Mouse (Mus musculus) frontal cortex, postnatal 14 days (tissue): ENCODE measurements around the gene Zbp1.

ENCODE experiments used
- DNase-seq, 2 experiments: peaks; one replicate each; pipeline ENCODE4 v3.0.0; 2022; ENCODE audit warnings: low spot score in 2 of 2

Gene Zbp1

DNA sequence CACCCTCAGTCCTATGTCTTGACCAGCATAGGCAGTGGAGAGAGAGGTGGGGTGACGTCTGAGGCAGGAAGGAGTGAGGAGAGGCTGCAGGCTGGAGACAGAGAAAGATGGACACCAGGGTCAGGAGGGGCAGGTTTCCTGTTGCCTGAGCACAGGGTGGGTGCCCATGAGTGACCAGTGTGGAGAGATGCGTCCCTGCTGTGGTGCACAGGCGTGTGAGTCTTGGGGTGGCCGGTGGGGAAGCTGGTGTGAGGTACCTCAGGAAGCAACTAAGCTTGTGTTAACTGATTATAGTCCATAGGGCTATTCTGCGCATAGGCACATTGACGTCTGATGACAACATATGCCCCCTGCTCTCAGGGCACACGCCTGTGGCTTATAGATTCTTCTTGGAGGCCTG is 39.7 kb downstream of the Zbp1 start:
- no peak for DNase-seq

DNA sequence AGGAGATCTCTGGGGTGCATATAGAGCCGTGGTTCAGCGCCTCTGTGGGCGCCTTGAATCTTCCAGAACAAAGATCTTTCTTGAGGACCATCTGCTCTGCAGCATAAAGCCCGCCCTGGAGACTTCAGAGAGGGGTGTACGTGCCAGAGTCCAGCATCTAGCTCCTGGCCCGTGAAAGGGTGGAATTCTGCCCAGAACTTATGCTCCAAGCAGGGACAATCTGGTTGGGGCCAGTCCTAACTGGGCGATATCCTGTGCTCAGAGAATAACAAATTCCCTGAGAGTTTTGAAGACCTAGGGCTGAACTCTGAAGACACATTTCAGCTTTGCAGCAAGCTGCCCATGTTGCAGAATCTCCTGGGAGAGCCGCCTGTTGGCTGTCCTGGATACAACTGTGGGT is 40.8 kb downstream of the Zbp1 start:
- DNase-seq, result no peak

DNA sequence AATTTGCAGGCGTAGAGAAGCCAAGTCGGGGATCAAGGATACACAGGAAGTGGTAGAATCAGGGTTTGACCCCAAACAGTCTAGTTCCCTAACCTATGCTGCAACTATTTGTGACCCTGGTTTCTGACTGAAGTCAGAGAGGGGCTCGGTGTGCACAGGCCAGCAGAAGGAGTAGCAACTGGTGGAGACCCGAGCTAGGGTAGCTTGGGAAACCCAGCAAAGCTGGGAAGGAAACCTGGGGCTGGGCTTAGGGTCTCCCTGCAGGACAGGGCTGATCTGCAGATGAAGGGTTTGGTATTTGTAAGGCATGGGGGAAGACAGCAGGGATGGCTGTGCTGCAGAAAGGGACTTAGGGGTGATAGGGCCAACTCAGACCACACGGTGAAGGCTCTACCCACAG is 41.2 kb downstream of the Zbp1 start:
- DNase-seq, result no peak

DNA sequence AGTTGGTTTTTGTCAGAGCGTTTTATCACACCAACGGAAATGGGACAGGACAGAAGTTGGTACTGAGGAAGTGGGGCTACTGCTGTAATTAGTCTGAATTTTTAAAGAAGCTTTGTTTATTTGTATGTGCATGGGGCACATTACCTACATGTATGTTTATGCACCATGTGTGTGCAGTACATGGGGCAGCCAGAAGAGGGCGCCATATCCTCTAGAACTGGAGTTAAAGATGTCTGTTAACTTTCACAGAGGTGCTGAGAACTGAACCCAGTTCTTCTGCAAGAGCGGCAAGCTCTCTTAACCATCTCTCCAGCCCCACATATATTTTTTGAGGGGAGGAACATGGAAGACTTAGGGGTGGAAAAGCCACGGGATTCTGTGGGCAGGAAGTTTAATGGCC is 43.0 kb downstream of the Zbp1 start:
- DNase-seq, result peak in 1 of 2 experiments; percentile 6

DNA sequence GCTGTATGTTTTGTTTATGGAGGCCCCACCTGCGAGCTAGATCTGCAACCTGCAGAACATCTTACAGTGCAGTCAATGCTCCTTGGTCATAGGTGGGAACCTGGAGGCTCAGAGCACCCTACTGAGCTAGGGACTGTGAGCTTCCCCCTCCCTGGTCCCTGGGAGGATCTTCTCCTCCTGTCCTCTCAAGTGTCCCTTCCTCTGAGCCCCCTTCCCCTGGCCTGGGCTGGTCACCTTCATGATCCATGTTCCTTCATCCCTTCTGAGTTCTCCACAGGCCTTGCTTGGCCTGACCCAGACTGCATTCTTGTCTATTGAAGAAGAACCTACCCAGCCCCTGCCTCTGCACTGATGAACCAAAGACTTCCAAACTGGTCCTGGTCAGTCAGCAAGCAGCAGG is 44.2 kb downstream of the Zbp1 start:
- DNase-seq, result peak; percentile 2 to 3

DNA sequence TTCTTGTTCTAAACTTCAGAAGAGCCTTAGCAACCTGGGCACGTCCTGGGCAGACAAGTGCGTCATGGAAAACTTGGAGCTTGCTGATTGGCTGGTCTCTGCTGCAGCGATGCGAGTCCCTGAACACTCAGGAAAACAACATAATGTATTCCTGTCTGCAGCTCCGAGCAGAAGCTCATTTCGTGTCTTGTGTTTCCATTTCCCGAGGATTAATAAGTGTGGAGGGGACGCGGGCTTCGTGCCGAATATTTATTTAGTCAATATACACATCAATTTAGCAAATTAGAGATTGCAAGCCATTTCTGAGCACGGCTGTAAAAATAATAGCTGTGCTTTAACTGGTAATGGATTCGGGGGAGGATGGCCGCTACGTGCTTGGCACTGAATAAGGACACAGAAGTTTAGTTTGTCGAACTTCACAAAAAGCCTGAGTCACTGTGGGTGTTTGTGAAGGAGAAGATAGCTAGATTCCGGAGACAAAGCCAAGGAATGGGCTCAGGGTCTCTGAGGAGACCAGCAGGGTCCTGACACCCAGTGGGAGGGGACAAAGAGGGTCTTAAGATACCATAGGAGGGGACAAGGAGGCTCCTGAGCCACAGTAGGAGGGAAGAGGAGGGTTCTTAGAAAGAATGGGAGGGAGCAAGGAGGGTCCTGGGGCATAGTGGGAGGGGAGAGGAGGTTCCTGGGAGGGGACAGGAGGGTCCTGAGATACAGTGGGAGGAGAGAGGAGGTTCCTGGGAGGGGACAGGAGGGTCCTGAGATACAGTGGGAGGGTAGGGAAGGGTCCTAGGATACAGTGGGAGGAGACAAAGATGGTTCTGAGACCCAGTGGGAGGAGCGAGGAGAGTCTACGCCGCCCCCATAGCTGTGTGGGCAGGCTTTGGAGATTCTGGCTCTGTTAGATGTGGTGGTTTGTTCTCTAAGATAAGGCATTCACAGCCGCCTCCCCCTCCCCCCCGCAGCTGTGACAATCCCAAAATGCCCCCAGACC is 44.9 kb downstream of the Zbp1 start:
- DNase-seq, result peak; percentile 69 to 79

DNA sequence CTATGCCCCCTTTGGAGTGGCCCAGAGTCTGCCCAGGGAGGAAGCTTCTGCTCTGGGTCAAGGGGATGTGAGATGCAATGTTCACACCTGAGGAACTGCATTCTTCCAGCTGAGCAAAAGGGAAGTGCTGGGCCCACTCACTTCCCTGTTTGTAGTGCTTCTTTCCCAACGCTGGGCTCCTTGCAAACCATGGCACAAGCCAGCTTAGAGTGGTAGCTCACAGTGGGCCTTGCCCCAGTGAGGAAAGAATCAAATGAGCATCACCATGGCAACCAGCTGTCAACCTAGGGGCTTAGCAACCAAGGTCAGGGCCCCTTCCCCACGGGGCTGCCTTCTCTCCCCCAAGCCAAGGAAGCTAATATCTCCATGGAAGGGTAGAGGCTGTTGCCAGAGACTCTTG is 45.7 kb downstream of the Zbp1 start:
- no peak for DNase-seq

DNA sequence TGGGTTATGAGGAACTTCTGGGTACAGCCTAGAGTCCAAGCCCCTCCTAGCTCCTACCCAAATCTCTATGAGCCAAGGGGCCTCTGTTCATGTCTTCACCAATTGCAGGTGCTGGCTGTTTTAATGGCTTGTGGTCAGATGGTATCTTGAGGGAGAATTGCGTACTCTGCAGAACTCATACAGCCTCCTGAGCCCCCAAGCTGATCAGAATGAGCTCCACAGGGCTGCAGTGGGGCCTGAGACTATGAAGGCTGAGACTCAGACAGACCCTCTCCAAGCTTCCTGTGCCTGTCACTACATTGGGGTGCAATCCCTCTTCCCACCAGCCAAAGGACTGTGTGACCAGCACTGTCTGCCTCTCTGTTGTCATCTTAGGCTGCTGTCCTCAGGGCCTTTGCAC is 46.3 kb downstream of the Zbp1 start:
- no peak for DNase-seq

DNA sequence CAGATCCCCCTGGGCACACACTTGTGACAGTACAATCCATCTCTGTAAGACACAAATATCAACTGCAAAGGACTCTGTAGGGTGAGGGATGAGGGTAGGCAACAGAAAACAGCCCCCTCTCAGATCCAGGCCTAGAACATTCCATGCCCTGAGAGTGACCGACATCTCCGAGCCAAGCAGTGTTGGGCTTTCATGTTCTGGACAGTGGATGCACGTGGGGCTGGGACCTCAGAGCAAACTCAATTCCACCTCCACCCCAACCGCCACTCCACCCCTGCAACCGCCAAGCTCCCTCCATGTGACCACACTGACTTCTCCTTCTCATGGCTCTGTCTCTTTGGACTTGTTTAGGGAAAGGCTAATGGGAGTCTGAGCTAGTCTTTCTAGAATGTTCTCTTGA is 46.8 kb downstream of the Zbp1 start:
- no peak for DNase-seq

DNA sequence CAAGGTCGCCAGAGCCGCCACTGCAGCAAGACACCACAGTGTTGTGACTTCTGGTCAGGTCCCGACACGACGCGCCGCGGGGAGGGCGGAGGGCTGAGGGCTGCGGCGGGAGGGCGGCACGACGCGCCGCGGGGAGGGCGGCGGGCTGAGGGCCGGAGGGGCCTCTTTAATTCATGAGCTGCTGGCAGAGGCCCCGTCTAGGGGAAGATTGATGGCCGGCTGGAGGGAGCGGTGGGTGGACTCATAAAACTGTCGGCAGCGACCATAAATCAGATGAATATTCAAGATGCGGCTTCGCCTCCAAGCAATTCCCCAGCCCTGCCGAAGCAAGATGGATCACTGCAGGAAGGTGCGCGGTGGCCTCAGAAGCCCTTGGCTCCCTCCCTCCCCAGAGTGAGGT is 47.3 kb downstream of the Zbp1 start:
- DNase-seq, result peak; percentile 34 to 49

DNA sequence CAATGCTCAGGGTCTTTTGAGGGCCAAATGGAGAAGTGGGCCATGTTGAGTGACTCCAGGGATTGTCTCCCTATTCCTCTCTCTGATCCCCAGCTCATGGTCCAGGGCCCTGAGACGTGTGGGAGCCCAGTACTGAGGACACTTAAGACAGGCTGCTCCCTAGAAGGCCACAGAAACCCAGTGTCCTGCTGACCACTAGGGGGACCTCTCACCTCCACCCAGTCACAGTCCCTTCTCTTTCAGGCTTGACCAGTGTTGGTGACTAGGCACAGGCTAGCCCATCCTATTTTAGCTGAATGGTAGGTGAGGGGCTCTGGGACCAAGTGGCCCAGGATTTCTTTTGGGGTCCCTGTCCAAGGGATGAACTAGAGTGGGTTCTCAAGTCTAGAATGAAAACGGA is 48.0 kb downstream of the Zbp1 start:
- no peak for DNase-seq

DNA sequence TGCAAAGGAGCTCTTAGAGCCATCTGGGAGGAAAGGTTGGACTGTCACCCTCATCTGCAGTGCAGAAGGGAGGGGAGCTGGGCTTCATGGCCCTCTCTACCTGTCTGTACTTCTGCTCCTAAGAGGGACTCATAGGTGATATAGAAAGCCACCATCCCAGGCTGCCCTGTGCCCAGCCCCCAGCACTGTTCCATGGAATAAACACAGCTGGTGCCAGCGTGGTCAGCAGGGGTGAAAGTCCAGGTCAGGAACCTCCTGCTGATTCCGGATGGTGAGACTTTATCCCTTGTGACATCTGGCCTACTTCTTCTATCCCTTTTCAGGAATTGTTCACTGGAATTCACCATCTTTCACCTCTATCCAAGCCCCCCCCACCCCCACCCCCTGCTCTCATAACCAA is 48.6 kb downstream of the Zbp1 start:
- DNase-seq, result no peak

DNA sequence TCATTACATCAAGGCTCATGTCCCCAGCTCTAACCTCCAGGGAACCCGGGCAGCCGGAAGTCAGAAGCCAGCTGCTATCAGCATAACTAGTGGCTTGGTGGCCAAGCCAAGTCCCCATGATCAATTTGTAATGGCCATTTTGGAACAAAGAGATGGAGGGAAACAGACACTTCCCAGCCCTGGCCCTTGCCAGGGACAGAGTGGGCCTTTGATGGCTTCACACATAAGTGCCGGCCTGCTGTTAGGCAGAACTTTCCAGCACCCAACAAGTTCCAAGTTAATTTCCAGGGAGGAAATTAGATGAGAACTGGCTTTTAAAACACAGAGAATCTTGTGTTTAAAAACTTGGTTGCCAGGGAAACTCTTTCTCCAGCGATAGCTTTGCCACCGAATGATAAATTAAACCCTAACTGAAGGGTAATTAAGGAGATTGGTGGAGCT is 50.3 kb downstream of the Zbp1 start:
- DNase-seq, result no peak

DNA sequence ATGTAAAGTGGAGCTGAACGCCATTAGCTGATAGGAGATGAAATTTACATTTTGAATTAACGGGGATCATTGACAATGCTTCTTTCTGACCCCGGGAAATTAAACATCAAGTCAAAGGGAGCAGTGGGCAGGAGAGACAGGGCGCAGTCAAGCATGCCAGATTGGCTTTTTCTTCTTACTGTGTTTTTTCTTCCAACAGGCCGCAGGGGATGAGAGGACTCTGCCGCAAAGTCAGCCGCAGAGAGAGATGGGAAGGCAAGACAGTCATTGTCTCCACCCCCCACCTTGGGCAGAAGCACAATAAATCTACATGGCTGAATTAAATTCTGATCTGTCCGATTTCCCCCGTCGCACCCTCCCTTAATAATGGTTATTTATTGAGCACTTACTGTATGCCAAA is 53.4 kb downstream of the Zbp1 start:
- no peak for DNase-seq

DNA sequence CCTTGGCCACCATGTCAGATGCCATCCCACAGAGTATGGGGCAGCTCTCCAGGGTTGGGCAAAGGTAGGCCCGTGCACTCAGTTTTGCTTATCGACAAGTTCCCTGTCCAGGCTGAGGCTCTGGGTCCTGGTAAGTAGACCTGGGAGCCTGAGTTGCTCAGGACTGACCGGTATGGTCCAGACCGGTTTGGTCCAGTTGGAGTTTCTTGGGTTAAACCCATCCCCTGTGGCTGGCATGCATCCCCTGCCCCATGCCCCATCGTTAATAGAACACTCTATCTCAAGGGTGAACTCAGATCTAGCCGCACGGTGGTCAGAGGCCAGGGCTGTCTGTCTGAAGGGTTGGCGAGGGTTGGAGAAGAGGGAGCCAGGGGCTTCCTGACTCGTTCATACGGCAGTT is 53.8 kb downstream of the Zbp1 start:
- DNase-seq, result no peak

DNA sequence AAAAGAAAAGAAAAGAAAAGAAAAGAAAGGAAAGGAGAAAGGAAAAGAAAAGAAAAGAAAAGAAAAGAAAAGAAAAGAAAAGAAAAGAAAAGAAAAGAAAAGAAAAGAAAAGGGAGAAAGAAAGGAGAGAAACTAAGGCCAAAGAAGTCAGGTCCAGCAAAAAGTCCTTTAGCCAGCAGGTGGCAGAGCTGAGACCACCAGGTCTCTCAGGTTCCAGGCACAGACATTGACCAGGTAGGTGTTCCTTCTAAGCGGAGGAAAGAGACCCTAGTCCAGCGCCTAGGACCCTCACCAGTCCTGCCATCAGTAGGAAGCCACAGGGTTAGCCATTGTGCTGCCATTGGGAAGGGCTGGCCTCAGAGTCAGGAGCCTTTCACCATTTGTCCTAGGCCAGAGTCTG is 54.4 kb downstream of the Zbp1 start:
- no peak for DNase-seq

DNA sequence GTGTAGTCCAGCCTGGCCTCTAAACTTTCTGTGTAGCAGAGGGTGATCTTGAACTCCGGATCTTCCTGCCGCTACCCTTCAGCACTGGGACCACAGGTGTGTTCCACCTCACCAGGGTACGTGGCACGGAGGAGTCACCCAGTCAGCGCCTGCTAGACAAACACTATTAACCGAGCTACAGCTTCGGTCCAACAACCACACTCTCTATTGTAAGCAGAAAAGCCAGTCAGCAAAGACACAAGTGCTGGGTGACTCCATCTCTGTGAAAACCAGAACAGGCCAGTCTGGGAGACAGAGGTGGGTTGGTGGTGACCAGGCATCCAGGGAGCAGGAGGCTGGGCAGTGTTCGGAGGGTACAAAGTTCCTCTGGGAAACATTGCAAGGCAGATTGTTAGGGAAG is 55.3 kb downstream of the Zbp1 start:
- no peak for DNase-seq

DNA sequence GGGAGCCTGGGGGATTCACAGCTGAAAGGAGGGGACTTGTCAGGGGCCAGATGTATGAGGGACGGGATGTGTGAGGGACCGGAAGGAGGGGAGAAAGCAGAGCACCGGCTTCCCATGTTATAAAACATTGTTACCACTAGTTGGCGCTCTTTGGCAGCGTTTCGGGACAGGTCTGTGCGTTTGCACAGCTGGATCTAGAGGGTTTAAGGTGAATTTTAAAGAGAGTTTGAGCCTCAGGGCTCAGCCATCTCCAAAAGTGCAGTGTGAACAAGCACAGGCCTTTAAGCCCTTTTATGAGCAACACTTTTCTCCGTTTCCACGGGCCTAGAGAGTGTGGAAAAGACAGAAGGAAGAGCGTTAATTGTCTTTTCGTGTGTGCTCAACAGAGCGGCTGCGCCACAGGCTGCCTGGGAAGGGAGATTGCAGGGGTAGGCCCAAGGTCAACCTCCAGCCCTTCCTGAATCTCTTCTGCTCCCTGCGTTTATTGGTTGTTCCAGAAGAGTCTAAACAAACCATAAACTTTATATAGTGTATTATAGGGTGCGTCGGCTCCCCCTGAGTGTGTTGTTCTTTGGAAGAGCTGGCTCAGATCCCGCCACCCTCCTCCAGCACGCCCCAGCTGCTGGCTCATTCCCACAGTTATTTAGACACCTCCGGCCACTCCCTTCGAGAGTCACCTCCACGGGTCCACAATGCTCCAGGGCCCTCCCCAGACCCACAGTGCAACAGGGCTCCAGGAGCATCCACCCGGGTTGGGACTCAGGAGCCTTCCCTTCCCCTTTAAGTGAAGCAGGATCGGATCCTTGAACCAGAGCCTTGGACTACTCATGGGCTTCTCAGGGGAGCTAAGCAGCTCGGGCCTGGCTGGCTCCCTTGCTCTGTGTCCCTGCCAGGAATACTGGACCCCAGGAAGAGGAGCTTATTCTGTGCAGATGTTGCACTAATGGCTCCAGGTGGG is 59.1 kb downstream of the Zbp1 start:
- peak in 1 of 2 experiments; percentile 47 for DNase-seq

DNA sequence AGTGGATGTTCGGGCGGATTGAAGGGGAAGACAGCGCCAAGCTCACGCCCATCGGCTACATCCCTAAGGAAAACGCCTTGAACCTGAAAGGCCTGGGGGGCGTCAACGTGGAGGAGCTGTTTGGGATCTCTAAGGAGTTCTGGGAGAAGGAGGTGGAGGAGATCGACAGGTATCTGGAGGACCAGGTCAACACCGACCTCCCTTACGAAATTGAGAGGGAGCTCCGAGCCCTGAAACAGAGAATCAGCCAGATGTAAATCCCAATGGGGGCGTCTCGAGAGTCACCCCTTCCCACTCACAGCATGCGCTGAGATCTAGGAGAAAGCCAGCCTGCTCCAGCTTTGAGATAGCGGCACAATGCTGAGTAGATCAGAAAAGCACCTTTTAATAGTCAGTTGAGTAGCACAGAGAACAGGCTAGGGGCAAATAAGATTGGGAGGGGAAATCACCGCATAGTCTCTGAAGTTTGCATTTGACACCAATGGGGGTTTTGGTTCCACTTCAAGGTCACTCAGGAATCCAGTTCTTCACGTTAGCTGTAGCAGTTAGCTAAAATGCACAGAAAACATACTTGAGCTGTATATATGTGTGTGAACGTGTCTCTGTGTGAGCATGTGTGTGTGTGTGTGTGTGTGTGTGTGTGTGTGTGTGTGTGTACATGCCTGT is 60.2 kb downstream of the Zbp1 start:
- no peak for DNase-seq

DNA sequence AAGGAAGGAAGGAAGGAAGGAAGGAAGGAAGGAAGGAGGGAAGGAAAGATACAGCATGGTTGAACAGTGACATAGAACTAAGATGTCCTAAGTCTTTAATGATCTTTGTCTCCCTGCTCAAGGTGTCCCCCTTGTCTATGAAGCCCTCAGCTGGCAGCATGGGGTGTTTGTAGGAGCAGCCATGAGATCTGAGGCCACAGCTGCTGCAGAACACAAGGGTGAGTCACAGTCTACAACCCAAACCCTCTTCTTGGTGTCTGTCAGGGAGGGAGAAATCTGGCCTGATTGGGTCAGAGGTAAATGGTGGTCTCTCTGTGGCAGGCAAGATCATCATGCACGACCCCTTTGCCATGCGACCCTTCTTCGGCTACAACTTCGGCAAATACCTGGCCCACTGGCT is 60.9 kb downstream of the Zbp1 start:
- no peak for DNase-seq

DNA sequence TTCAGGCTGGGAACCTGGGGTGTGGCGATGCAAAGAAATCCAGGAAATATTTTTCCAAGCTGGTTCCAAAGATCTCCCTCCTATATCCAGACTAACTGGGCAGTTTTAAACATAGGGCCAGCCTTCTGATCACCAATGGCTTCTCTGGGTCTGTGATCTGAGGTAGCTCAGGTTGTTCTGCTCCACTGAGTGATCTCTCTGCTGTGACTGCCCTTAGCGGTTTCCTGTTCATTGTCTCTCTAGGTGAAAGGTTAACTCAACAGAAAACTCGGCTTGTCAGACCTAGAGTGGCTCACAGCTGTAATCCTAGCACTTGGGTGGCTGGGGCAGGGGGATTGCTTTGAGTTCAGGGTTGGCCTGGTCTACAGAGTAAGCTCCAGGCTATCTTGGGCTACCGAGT is 61.3 kb downstream of the Zbp1 start:
- DNase-seq, result no peak

DNA sequence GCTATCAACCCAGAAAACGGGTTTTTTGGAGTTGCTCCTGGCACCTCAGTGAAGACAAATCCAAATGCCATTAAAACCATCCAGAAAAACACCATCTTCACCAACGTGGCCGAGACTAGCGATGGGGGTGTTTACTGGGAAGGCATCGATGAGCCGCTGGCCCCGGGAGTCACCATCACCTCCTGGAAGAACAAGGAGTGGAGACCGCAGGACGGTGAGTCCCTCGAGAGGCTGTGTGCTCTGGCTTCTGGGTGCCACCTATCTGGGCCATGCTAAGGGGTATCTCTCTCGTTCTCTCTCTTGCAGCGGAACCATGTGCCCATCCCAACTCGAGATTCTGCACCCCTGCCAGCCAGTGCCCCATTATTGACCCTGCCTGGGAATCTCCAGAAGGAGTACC is 61.8 kb downstream of the Zbp1 start:
- DNase-seq, result no peak
